Comparison of ENCODE assay signal across 13 mouse cellular contexts in genomic region chr8:86631395-86631794, GRCm38 (mm10). TPM values are rescaled to one million over a fixed set of nuclear protein-coding genes. Genes with fewer than 3 reads are reported as not detected.
"Had no signal": no experiment of that assay in that cellular context is flagged by ENCODE, and none has a peak within 500 bp of the region (broad histone marks: within the 10 kb centered on the region; RNA-seq: fewer than 3 reads in every experiment).

No protein-coding gene starts in this region.

- H3K27ac ChIP-seq: layer of hippocampus, adult 2 months; liver, embryonic 13.5 days; macrophage; midbrain, embryonic 13.5 days had no signal

- H3K27me3 ChIP-seq: liver, embryonic 13.5 days; midbrain, embryonic 13.5 days had no signal

- H3K4me3 ChIP-seq: layer of hippocampus, adult 2 months; liver, embryonic 13.5 days; midbrain, embryonic 13.5 days had no signal

- DNase-seq: kidney, adult 11 months; kidney, adult 9 months; kidney, postnatal 10 days; kidney, postnatal 4 days; left cerebral cortex, postnatal 4 days; liver, embryonic 13.5 days; liver, postnatal 0 days; right cerebral cortex, adult 18-20 months; right cerebral cortex, postnatal 25 days; thymus, postnatal 4 days had no signal

- H3K9me3 ChIP-seq: liver, embryonic 13.5 days; midbrain, embryonic 13.5 days had no signal

- H3K9ac ChIP-seq: liver, embryonic 13.5 days; liver, postnatal 0 days; midbrain, embryonic 13.5 days had no signal

- H3K4me2 ChIP-seq: liver, embryonic 13.5 days; midbrain, embryonic 13.5 days had no signal

- ATAC-seq: liver, postnatal 0 days; midbrain, embryonic 13.5 days had no signal

RNA-seq across cellular contexts. Expression of gene Abcc12, which starts 50.9 kb away (rescaled TPM):
- polyA plus RNA-seq: liver, embryonic 13.5 days; liver, postnatal 0 days; macrophage had no signal
